Mouse (Mus musculus) forebrain, embryonic 11.5 days (tissue): ENCODE results near the gene Smco2. TPM values are rescaled to one million over a fixed set of nuclear protein-coding genes. Genes with fewer than 3 reads are reported as not detected.

Experiments
- ATAC-seq: fragments of 200-750 bp; cut with Nextera tagmentation; replicated peaks from 2 replicates; pipeline ENCODE4 v1.8.0; 2017; ENCODE audit warnings: moderate TSS enrichment; ENCODE audit not compliant: low FRiP score
- DNase-seq: peaks from one replicate; pipeline ENCODE4 v3.0.0-alpha.2; 2017; ENCODE audit warnings: low spot score
- H3K27ac ChIP-seq: fragments of 300-500 bp; sonication (generic); 2 replicates; pipeline ENCODE4 v1.5.1; 2014; ENCODE audit warnings: low read depth, low read length
- H3K27me3 ChIP-seq: fragments of 300-500 bp; sonication (generic); 2 replicates; pipeline ENCODE4 v1.6.1; 2014; ENCODE audit warnings: mild to moderate bottlenecking, low read length, mixed read lengths; ENCODE audit not compliant: control insufficient read depth, insufficient read depth
- H3K36me3 ChIP-seq: fragments of 300-500 bp; sonication (generic); 2 replicates; pipeline ENCODE4 v1.6.1; 2014; ENCODE audit warnings: mild to moderate bottlenecking, low read length, moderate library complexity, mixed read lengths; ENCODE audit not compliant: control insufficient read depth, insufficient read depth
- H3K4me1 ChIP-seq: fragments of 300-500 bp; sonication (generic); replicated peaks from 2 replicates; pipeline ENCODE4 v1.6.1; 2014; ENCODE audit warnings: low read length, mixed read lengths; ENCODE audit not compliant: control insufficient read depth, insufficient read depth
- H3K4me2 ChIP-seq: fragments of 300-500 bp; sonication (generic); 2 replicates; pipeline ENCODE4 v1.6.1; 2014; ENCODE audit warnings: low read depth, mild to moderate bottlenecking, low read length, moderate library complexity, mixed read lengths; ENCODE audit not compliant: severe bottlenecking
- H3K4me3 ChIP-seq: fragments of 300-500 bp; sonication (generic); 2 replicates; pipeline ENCODE4 v1.5.1; 2014; ENCODE audit warnings: low read depth, low read length
- H3K9ac ChIP-seq: fragments of 300-500 bp; sonication (generic); 2 replicates; pipeline ENCODE4 v1.6.1; 2014; ENCODE audit warnings: low read length
- H3K9me3 ChIP-seq: fragments of 300-500 bp; sonication (generic); 2 replicates; pipeline ENCODE4 v1.6.1; 2016; ENCODE audit warnings: low read length, mixed read lengths; ENCODE audit not compliant: control insufficient read depth
- WGBS: fragments of 180-500 bp; shearing (Covaris S2); extraction: QIAGEN DNeasy Blood & Tissue Kit; methylation state at CpG from one replicate; pipeline ENCODE4 v1.1.7; 2014; 5-methylcytosine and 5-hydroxymethylcytosine counted together
- polyA plus RNA-seq: library from polyadenylated mRNA; unstranded; fragments of >200 nt; fragmentation: Nextera tagmentation; extraction: Ambion mirVana; gene quantifications from 2 replicates; pipeline ENCODE4 v1.2.1, GENCODE M21; 2014

Smco2 gene
- polyA plus RNA-seq, 1 experiment from 2014 or later: not detected

DNA sequence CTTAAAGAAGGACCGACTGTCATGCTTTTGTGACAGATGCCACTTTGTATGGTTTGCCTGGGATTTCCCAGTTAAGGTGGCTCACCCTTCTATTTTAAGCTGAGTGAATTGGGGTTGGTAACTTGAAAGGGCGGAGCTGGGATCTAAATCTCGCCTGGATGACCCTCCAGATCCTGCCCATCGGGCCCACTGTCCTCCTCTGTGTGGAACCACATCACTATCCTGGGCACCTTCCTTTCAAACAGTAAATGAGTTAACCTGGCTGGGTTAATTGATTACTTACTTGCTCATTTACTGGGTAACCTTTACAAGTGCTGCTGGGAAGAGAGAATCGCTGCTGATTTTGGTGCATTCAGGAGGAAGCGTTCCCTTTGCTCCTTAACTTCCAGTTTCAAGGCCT is 68.4 kb downstream of the Smco2 start:
- Histone ChIP-seq H3K4me1 (no peaks in the 10 kb centered on the region), H3K4me2 (no peak overlapping the region), H3K9me3 (no peaks in the 10 kb centered on the region), H3K9ac (no peak overlapping the region), H3K27me3 (no peaks in the 10 kb centered on the region), H3K27ac (no peak overlapping the region), H3K36me3 (no peaks in the 10 kb centered on the region), H3K4me3 (no peak overlapping the region)
- no peak for DNase-seq
- ATAC-seq: no peak
- whole genome bisulfite sequencing: 88% methylated on average over 6 of the region's 6 CpGs

Other genes starting within 250 kb of the Smco2 start
- gene Med21, start 207.6 kb upstream of the Smco2 start, polyA plus RNA-seq: 120 and 132 TPM in 2 replicates
- gene Tm7sf3, start 207.3 kb upstream of the Smco2 start, polyA plus RNA-seq: 25.4 and 26.5 TPM in 2 replicates
- gene Stk38l, start 125.1 kb upstream of the Smco2 start, polyA plus RNA-seq: 17.7 and 19.0 TPM in 2 replicates
- gene Arntl2, start 54.0 kb upstream of the Smco2 start, polyA plus RNA-seq: 0.86 and 1.3 TPM in 2 replicates
- 35.9 and 38.4 TPM in 2 replicates for gene Ppfibp1, start 38.4 kb downstream of the Smco2 start, polyA plus RNA-seq
- gene 1700034J05Rik, start 104.3 kb downstream of the Smco2 start, polyA plus RNA-seq: 0.08 and 0.09 TPM in 2 replicates
- 1.3 and 1.5 TPM in 2 replicates for gene Rep15, start 182.5 kb downstream of the Smco2 start, polyA plus RNA-seq
- gene Mrps35, start 192.7 kb downstream of the Smco2 start, polyA plus RNA-seq: 104 and 108 TPM in 2 replicates
- 0.72 and 1.1 TPM in 2 replicates for gene Mansc4, start 236.9 kb downstream of the Smco2 start, polyA plus RNA-seq
- 8.4 and 9.0 TPM in 2 replicates for gene Klhl42, start 241.3 kb downstream of the Smco2 start, polyA plus RNA-seq